Mouse (Mus musculus) embryonic facial prominence, embryonic 14.5 days (tissue): ENCODE data around the gene Snorc. TPM values are rescaled to one million over a fixed set of nuclear protein-coding genes. Genes with fewer than 3 reads are reported as not detected.
"Not testable (repeated sequence)": the region's sequence is repeated elsewhere in the genome, so short reads cannot be mapped to it uniquely, and the experiment has no call there.

Experiments
- ATAC-seq: fragments of 200-750 bp; cut with Nextera tagmentation; 2 replicates; pipeline ENCODE4 v1.8.0; 2017; ENCODE audit warnings: low read depth, moderate number of reproducible peaks, moderate TSS enrichment
- DNase-seq: peaks from one replicate; pipeline ENCODE4 v3.0.0-alpha.2; 2015; ENCODE audit warnings: low spot score
- H3K27ac ChIP-seq: fragments of 300-500 bp; sonication (generic); replicated peaks from 2 replicates; pipeline ENCODE4 v1.5.1; 2014; ENCODE audit warnings: low read depth, mild to moderate bottlenecking, low read length, moderate library complexity
- H3K27me3 ChIP-seq: fragments of 300-500 bp; sonication (generic); replicated peaks from 2 replicates; pipeline ENCODE4 v1.6.1; 2014; ENCODE audit warnings: low read length; ENCODE audit not compliant: control insufficient read depth, insufficient read depth
- H3K36me3 ChIP-seq: fragments of 300-500 bp; sonication (generic); 2 replicates; pipeline ENCODE4 v1.6.1; 2014; ENCODE audit warnings: low read length, mixed read lengths; ENCODE audit not compliant: control insufficient read depth, insufficient read depth
- H3K4me1 ChIP-seq: fragments of 300-500 bp; sonication (generic); 2 replicates; pipeline ENCODE4 v1.6.1; 2014; ENCODE audit warnings: antibody characterized with exemption, low read length; ENCODE audit not compliant: control insufficient read depth, insufficient read depth
- H3K4me2 ChIP-seq: fragments of 300-500 bp; sonication (generic); 2 replicates; pipeline ENCODE4 v1.6.1; 2014; ENCODE audit warnings: low read depth, mild to moderate bottlenecking, low read length, moderate library complexity, mixed read lengths
- H3K4me3 ChIP-seq: fragments of 300-500 bp; sonication (generic); 2 replicates; pipeline ENCODE4 v1.5.1; 2014; ENCODE audit warnings: low read depth, mild to moderate bottlenecking, low read length
- H3K9ac ChIP-seq: fragments of 300-500 bp; sonication (generic); 2 replicates; pipeline ENCODE4 v1.6.1; 2014; ENCODE audit warnings: low read depth, mild to moderate bottlenecking, low read length, moderate library complexity, mixed read lengths
- H3K9me3 ChIP-seq: fragments of 300-500 bp; sonication (generic); 2 replicates; pipeline ENCODE4 v1.6.1; 2016; ENCODE audit warnings: low read length; ENCODE audit not compliant: control insufficient read depth
- WGBS: fragments of 180-500 bp; shearing (Covaris S2); extraction: QIAGEN DNeasy Blood & Tissue Kit; methylation state at CpG from one replicate; pipeline ENCODE4 v1.1.7; 2014; 5-methylcytosine and 5-hydroxymethylcytosine counted together
- polyA plus RNA-seq: library from polyadenylated mRNA; unstranded; fragments of >200 nt; fragmentation: Nextera tagmentation; extraction: Ambion mirVana; gene quantifications from 2 replicates; pipeline ENCODE4 v1.2.1, GENCODE M21; 2014

The Snorc gene
- 19.9 and 30.6 TPM in 2 replicates for polyA plus RNA-seq

DNA sequence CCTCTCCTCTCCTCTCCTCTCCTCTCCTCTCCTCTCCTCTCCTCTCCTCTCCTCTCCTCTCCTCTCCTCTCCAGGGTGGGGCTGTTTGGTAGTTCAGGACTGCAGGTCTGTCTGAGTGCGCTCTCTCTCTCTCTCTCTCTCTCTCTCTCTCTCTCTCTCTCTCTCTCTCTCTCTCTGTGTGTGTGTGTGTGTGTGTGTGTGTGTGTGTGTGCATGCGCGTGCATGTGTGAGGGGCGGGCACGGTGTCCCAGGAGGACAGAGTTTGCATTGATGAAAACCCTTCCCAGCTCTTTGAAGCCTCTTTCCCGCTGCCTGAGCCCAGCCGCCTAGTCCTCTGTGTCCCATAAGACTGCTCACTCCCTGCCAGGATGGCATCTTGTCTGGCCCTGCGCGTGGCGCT is at the start of gene Snorc:
Snorc (plus strand) TSS at position 301 of the 400 bp plus-strand sequence.
- not testable (repeated sequence) for H3K9me3 ChIP-seq, H3K4me3 ChIP-seq, ATAC-seq, H3K4me1 ChIP-seq, H3K4me2 ChIP-seq, H3K36me3 ChIP-seq, H3K27ac ChIP-seq, H3K9ac ChIP-seq, DNase-seq
- WGBS: 45% methylated on average over 8 of the region's 10 CpGs
- H3K27me3 ChIP-seq: peaks cover 14% of the 10 kb centered on the region

DNA sequence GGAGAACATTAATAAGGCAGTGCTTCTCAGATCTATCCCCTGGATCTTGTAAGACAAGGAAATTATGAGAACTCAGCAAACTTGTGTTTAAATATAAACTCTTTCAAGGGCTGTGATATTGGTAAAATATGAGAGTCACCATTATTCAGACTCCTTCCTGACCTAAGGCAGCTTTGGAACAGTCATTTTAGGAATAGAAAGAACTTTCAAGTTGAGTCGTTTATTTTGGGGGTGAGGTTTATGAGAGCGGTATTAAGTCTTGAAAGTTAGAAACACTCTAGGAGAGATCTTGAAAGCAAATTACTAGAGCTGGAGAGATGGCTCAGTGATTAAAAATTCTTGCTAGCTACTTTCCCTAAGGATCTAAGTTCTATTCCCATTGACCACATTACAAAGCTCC is 34.9 kb upstream of the Snorc start:
- no peaks in the 10 kb centered on the region for H3K27me3 ChIP-seq
- no peak overlapping the region for H3K4me3 ChIP-seq
- H3K36me3 ChIP-seq: peaks cover 88% of the 10 kb centered on the region
- no peak overlapping the region for H3K9ac ChIP-seq
- WGBS: 93% methylated on average over 2 of the region's 2 CpGs
- H3K27ac ChIP-seq: no peak overlapping the region
- no peak for ATAC-seq
- no peaks in the 10 kb centered on the region for H3K9me3 ChIP-seq
- DNase-seq: no peak
- no peak overlapping the region for H3K4me2 ChIP-seq
- H3K4me1 ChIP-seq: no peaks in the 10 kb centered on the region

DNA sequence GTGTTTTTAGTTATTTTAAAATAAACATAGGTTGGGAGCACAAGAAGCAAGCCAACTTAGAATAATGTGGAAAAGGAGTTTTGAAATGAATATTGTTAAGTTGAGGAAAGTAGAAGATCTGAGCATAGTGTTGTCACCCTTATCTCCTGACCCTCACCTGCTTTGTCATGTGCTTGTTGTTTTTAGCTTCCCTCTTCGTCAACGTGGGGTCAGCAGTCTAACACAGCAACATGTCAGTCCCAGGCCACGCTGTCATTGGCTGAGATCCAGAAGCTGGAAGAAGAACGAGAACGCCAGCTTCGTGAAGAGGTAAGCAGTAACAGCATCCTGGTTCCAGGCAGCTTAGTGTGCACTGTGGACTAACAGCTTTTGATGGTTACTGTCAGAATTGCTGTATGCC is 33.5 kb upstream of the Snorc start:
- ATAC-seq (no peak), DNase-seq (no peak)
- peaks cover 87% of the 10 kb centered on the region for H3K36me3 ChIP-seq
- no peak overlapping the region for H3K4me3 ChIP-seq
- 86% methylated on average over 6 of the region's 6 CpGs for WGBS
- H3K9me3 ChIP-seq: no peaks in the 10 kb centered on the region
- H3K9ac ChIP-seq: no peak overlapping the region
- no peaks in the 10 kb centered on the region for H3K4me1 ChIP-seq
- H3K27ac ChIP-seq: no peak overlapping the region
- H3K27me3 ChIP-seq: no peaks in the 10 kb centered on the region
- no peak overlapping the region for H3K4me2 ChIP-seq

DNA sequence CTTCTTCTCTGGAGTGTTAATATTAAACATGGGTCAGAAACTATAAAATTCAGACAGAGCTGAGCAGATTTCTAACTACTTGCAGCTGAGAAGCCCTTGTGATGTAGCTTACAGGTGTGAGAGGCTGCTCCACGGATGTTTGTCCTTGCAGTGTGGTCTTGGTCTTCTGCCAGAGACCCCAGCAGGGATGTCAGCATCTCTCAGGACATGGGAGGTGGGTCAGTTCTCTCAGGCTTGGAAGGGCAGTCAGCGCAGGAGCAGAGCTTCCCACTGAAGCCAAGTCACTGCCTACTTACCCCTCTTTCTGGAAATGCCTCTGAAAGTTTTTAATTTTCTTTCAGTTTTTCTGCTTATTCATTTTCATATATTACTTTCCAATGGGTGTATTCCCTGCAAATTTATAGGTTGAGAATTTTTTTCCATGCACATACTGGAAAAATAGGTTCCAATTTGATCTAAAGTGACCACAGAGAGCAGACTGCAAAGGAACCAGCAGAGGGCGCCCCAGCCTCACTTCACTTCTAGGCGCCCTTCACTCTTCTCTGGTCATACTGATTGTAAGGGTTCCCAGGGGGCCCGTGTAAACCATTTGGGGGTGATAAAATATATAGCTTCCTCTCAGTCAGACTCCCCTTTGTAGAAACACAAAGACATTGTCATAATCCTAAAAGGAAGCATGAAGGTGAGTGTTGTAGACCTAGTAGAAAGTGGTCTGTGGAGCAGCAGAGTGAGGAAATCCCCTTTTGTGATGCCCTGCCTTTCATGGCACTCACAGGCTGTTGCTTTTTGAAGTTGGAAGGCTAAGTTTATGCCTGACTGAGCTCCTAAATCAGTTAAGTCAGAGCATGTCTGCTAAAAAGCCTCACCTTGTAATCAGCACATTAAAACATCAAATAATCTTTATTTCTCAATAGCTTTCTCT is 22.6 kb upstream of the Snorc start:
- H3K4me2 ChIP-seq: no peak overlapping the region
- H3K4me1 ChIP-seq: no peaks in the 10 kb centered on the region
- peak; percentile 60 for DNase-seq
- 36% methylated on average over 5 of the region's 5 CpGs for WGBS
- no peak overlapping the region for H3K4me3 ChIP-seq
- H3K36me3 ChIP-seq: peaks cover 80% of the 10 kb centered on the region
- H3K27ac ChIP-seq: no peak overlapping the region
- peak; percentile 57; the same call in 1 of the 2 replicates for ATAC-seq
- H3K9ac ChIP-seq: no peak overlapping the region
- no peaks in the 10 kb centered on the region for H3K9me3 ChIP-seq
- no peaks in the 10 kb centered on the region for H3K27me3 ChIP-seq

DNA sequence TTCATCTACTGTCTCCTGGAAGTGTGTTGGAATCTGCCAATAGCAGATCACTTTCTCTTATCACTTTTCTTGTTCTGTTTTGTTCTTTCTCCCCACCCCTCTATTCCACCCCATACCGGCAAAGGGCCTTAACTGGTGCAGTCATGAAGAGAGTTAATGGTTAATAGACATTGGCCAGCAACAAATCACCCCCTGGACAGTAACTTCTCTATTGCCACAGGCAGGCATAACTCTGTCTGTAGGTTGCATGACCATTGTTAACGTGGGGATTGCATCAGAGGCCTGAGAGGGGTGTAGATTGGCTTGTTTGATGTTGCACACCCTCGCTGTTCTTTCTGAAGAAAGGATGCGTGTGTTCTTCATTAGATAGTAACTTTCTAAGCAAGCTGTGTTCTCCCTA is 20.6 kb upstream of the Snorc start:
- Histone ChIP-seq H3K4me3 (no peak overlapping the region), H3K4me2 (no peak overlapping the region), H3K4me1 (no peaks in the 10 kb centered on the region), H3K36me3 (peaks cover 62% of the 10 kb centered on the region), H3K27ac (no peak overlapping the region), H3K9me3 (no peaks in the 10 kb centered on the region), H3K9ac (no peak overlapping the region), H3K27me3 (no peaks in the 10 kb centered on the region)
- 84% methylated on average over 4 of the region's 4 CpGs for WGBS
- DNase-seq (no peak), ATAC-seq (no peak)

DNA sequence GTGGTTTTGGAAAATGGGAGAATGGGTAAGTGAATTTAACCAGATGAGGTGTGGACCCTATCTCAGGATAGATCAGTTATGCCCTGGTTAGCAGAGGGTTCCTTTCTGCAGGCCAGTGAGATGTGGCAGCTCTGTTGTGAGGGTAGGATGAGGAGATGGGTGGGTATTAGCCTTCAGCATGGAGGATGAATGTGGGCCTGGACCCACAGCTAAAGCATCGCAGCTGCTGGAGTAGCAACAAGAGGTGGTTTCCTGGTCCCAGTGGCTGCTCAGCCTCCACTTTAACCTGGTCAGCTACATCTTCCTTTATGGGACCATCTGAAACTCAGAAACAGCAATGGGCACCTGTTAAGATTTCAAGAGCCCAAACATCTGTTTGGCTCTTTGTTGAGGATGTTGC is 13.6 kb upstream of the Snorc start:
- Histone ChIP-seq H3K9ac (no peak overlapping the region), H3K4me1 (no peaks in the 10 kb centered on the region), H3K9me3 (no peaks in the 10 kb centered on the region), H3K27ac (no peak overlapping the region), H3K4me3 (no peak overlapping the region), H3K27me3 (no peaks in the 10 kb centered on the region), H3K4me2 (no peak overlapping the region), H3K36me3 (no peaks in the 10 kb centered on the region)
- no peak for DNase-seq
- ATAC-seq: no peak
- 100% methylated on average over 1 of the region's 1 CpGs for WGBS

DNA sequence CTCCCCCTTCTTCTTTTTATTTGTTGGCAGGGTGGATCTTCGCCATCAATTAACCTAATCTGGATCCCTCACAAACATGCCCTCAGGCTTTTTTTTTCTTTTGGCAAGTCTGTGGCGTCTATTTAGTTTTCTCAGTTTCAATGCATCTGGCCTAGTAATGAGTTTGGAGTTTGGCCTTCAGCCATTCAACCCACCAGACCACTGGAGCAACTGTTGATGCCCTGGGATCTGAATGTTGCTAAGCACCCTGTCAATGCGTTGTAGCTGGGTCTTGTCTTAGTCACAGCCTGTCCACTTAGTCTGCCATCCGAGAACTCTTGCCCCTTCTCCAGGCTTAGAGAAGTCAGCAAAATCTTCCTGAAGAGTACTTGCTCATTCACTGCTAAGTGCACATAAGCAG is 12.0 kb upstream of the Snorc start:
- no peak for ATAC-seq
- WGBS: 80% methylated on average over 4 of the region's 4 CpGs
- Histone ChIP-seq H3K27me3 (no peaks in the 10 kb centered on the region), H3K4me3 (no peak overlapping the region), H3K27ac (no peak overlapping the region), H3K4me1 (no peaks in the 10 kb centered on the region), H3K36me3 (no peaks in the 10 kb centered on the region), H3K9me3 (no peaks in the 10 kb centered on the region), H3K9ac (no peak overlapping the region), H3K4me2 (no peak overlapping the region)
- no peak for DNase-seq

DNA sequence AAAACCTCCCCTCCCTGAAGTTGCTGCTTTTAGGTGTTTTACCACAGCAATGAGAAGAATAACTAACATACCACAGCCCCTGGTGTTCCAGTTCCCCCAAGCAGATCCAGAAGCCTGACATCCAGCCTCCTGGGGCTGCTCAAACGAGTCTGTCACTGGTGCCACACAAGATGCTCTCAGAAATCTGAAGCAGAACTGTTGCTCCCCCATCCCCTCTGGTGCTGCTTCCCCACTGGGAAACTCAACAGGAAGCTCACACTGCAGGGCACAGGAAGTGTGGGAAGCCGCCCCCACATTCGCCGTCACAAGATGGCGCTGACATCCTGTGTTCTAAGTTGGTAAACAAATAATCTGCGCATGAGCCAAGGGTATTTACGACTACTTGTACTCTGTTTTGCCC is 10.2 kb upstream of the Snorc start:
- not testable (repeated sequence) for H3K4me2 ChIP-seq, H3K4me1 ChIP-seq, H3K4me3 ChIP-seq, H3K27ac ChIP-seq, ATAC-seq, H3K9me3 ChIP-seq, H3K9ac ChIP-seq, DNase-seq, H3K27me3 ChIP-seq, H3K36me3 ChIP-seq
- 86% methylated on average over 5 of the region's 7 CpGs for WGBS

DNA sequence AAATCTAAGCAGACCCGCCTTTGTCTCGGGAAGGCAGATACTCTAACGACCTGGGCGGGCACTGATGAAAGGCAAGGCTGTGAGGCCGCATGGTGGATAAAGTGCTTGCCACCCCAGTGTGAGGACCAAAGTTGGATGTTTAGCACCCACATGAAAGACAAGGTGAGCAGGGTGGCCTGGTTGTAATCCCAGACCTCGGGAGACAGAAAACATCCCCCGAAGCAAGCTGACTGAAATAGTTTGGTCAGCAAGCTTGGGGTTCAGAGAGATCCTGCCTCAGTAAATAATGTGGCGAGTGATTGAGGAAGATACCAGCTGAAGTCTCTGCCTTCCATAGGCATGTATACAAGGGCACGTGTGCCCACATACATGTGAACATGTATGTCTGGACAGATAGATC is 2.6 kb upstream of the Snorc start:
- Histone ChIP-seq H3K9ac (no peak overlapping the region), H3K4me2 (no peak overlapping the region), H3K27me3 (no peaks in the 10 kb centered on the region), H3K27ac (no peak overlapping the region), H3K4me1 (no peaks in the 10 kb centered on the region), H3K9me3 (no peaks in the 10 kb centered on the region), H3K4me3 (no peak overlapping the region), H3K36me3 (no peaks in the 10 kb centered on the region)
- ATAC-seq (no peak), DNase-seq (no peak)
- 77% methylated on average over 9 of the region's 9 CpGs for WGBS
